Mouse (Mus musculus) brain, embryonic 14.5 days (tissue): ENCODE measurements around the gene Ddr1.

Experiments used
- CTCF ChIP-seq: fragments of 200-500 bp; IDR thresholded peaks from 2 replicates; pipeline ENCODE4 v1.5.1; 2012; ENCODE audit warnings: inconsistent platforms, mild to moderate bottlenecking, moderate library complexity, borderline replicate concordance; ENCODE audit not compliant: insufficient read depth, insufficient read length; ENCODE audit errors: extremely low read depth
- POLR2A ChIP-seq: fragments of 200-500 bp; IDR thresholded peaks from 2 replicates; pipeline ENCODE4 v1.6.1; 2012; ENCODE audit warnings: mild to moderate bottlenecking, inconsistent platforms, borderline replicate concordance; ENCODE audit not compliant: poor library complexity, insufficient read depth, insufficient read length, severe bottlenecking; ENCODE audit errors: extremely low read depth

- TF ChIP-seq CTCF (no peak), POLR2A (no peak)
Observed at GRCm38 (mm10) chr17:35701203-35701977, 3.0 kb downstream of the Ddr1 start.
